Mouse (Mus musculus): ENCODE data around the gene Fbxo40.

The Fbxo40 gene

DNA sequence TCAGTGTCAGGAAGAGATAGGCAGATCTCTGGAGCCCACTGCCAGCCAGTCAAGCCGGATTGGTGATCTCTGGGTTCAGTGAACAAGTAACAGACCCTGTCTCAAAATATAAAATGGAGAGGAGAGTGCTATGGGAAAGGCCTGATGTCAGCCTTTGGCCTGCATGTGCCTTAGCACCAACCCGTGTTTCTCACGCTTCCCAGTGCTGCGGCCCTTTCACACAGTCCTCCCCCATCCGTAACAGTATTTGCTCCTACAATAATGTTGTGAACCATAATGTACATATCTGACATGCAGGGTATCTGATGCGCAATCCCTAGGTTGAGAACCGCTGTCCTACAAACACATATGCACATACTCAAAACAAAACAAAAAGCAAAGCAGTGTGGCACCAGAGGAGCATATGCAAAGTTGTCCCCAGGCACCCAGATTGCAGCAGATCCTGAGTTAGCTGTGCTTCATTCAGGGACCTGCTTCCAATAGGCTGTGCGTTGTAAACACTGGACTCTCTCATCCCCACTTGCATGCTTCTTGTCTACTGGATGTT lies 69.1 kb downstream of the Fbxo40 start:
- Histone ChIP-seq H3K36me3 (ENCODE audit: control insufficient read depth, insufficient read depth, low read length, poor library complexity, severe bottlenecking) (peaks cover 4% of the 10 kb centered on the region; the same call in 1 of the 2 replicates), H3K27me3 (ENCODE audit: control insufficient read depth, insufficient read depth, low read length, poor library complexity, severe bottlenecking) (no peaks in the 10 kb centered on the region)
- no peak for DNase-seq (ENCODE audit: low read depth, low spot score)

DNA sequence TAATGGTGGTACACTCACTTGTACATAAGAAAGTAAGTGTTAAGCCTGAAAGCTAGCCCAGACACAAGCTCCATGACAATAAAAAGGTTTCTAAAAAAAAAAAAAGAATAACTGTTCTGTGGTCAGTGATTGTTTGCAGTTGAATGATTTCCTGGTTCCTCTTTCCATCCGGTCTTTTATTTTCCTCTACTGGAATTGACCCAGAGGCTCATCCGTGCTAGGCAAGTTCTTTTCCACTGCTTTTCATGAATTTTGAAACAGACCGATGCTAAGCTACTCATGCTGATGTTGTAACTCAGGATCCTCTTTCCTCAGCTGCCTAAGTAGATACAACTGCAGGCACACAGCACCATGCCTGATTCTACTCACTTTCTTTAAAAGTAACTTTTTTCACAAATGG lies 69.9 kb downstream of the Fbxo40 start:
- peak; percentile 40 for DNase-seq (ENCODE audit: low read depth, low spot score)
- peaks cover 4% of the 10 kb centered on the region; the same call in 1 of the 2 replicates for H3K36me3 ChIP-seq (ENCODE audit: control insufficient read depth, insufficient read depth, low read length, poor library complexity, severe bottlenecking)
- no peaks in the 10 kb centered on the region for H3K27me3 ChIP-seq (ENCODE audit: control insufficient read depth, insufficient read depth, low read length, poor library complexity, severe bottlenecking)

DNA sequence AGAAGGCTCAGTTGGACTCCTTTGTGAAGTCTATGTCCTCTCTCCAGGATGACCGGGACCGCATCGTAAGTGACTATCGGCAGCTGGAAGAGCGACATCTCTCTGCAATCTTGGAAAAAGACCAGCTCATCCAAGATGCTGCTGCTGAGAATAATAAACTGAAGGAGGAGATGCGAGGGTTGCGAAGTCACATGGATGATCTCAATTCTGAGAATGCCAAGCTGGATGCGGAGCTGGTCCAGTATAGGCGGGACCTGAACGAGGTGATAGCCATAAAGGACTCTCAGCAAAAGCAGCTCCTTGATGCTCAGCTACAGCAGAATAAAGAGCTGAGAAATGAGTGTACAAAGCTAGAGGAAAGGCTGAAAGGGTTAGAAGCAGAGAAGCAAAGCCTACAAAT lies 71.8 kb downstream of the Fbxo40 start:
- Histone ChIP-seq H3K27me3 (ENCODE audit: control insufficient read depth, insufficient read depth, low read length, poor library complexity, severe bottlenecking) (no peaks in the 10 kb centered on the region), H3K36me3 (ENCODE audit: control insufficient read depth, insufficient read depth, low read length, poor library complexity, severe bottlenecking) (peaks cover 2% of the 10 kb centered on the region; the same call in 1 of the 2 replicates)
- DNase-seq (ENCODE audit: low read depth, low spot score): no peak

DNA sequence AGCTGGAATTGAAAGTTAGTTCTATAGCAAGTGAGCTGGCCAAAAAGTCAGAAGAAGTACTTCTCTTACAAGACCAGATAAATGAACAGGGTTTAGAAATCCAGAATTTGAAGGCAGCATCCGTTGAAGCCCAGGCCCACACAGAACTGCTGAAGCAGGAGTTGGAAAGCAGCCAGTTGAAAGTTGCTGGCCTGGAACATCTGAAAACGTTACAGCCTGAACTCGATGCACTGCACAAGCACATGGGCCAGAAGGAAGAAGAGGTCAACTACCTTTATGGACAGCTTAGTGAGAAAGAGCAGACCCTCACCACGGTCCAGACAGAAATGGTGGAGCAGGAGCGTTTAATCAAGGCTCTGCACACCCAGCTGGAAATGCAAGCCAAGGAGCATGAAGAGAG lies 76.1 kb downstream of the Fbxo40 start:
- Histone ChIP-seq H3K36me3 (ENCODE audit: control insufficient read depth, insufficient read depth, low read length, poor library complexity, severe bottlenecking) (peaks cover 5% of the 10 kb centered on the region; the same call in 1 of the 2 replicates), H3K27me3 (ENCODE audit: control insufficient read depth, insufficient read depth, low read length, poor library complexity, severe bottlenecking) (no peaks in the 10 kb centered on the region; the same call in 1 of the 2 replicates)
- DNase-seq (ENCODE audit: low read depth, low spot score): no peak
